Mouse (Mus musculus) midbrain, embryonic 14.5 days (tissue): ENCODE measurements around the gene 1700010I14Rik. TPM values are rescaled to one million over a fixed set of nuclear protein-coding genes. Genes with fewer than 3 reads are reported as not detected.

Experiments used
- ATAC-seq: fragments of 200-750 bp; cut with Nextera tagmentation; 2 replicates; pipeline ENCODE4 v1.8.0; 2017; ENCODE audit warnings: moderate number of reproducible peaks, moderate library complexity; ENCODE audit not compliant: low FRiP score, low TSS enrichment
- DNase-seq: peaks from one replicate; pipeline ENCODE4 v3.0.0-alpha.2; 2015
- H3K27ac ChIP-seq: fragments of 300-500 bp; sonication (generic); replicated peaks from 2 replicates; pipeline ENCODE4 v1.5.1; 2014; ENCODE audit warnings: mild to moderate bottlenecking, low read depth, low read length, moderate library complexity
- H3K27me3 ChIP-seq: fragments of 300-500 bp; sonication (generic); 2 replicates; pipeline ENCODE4 v1.6.1; 2014; ENCODE audit warnings: low read length, control low read depth, mixed read lengths; ENCODE audit not compliant: control insufficient read depth, insufficient read depth
- H3K36me3 ChIP-seq: fragments of 300-500 bp; sonication (generic); 2 replicates; pipeline ENCODE4 v1.6.1; 2014; ENCODE audit warnings: low read length, control low read depth; ENCODE audit not compliant: control insufficient read depth, insufficient read depth
- H3K4me1 ChIP-seq: fragments of 300-500 bp; sonication (generic); 2 replicates; pipeline ENCODE4 v1.6.1; 2014; ENCODE audit warnings: mild to moderate bottlenecking, antibody characterized with exemption, low read length, control low read depth; ENCODE audit not compliant: control insufficient read depth, insufficient read depth
- H3K4me2 ChIP-seq: fragments of 300-500 bp; sonication (generic); 2 replicates; pipeline ENCODE4 v1.6.1; 2014; ENCODE audit warnings: mild to moderate bottlenecking, low read length, moderate library complexity
- H3K4me3 ChIP-seq: fragments of 300-500 bp; sonication (generic); replicated peaks from 2 replicates; pipeline ENCODE4 v1.5.1; 2014; ENCODE audit warnings: low read depth, low read length
- H3K9ac ChIP-seq: fragments of 300-500 bp; sonication (generic); replicated peaks from 2 replicates; pipeline ENCODE4 v1.6.1; 2014; ENCODE audit warnings: mild to moderate bottlenecking, low read length, moderate library complexity
- H3K9me3 ChIP-seq: fragments of 300-500 bp; sonication (generic); 2 replicates; pipeline ENCODE4 v1.6.1; 2016; ENCODE audit warnings: low read length, control low read depth, mixed read lengths; ENCODE audit not compliant: control insufficient read depth
- WGBS: fragments of 180-500 bp; shearing (Covaris S2); extraction: QIAGEN DNeasy Blood & Tissue Kit; methylation state at CpG from one replicate; pipeline ENCODE4 v1.1.7; 2014; 5-methylcytosine and 5-hydroxymethylcytosine counted together
- polyA plus RNA-seq: library from polyadenylated mRNA; unstranded; fragments of >200 nt; fragmentation: Nextera tagmentation; extraction: Ambion mirVana; gene quantifications from 2 replicates; pipeline ENCODE4 v1.2.1, GENCODE M21; 2014

The 1700010I14Rik gene
- polyA plus RNA-seq, 1 experiment from 2014 or later: 2.7 TPM

GRCm38 (mm10) chr17:8987369-8987768 lies 764 bp upstream of the 1700010I14Rik start:
- H3K27ac ChIP-seq: no peak overlapping the region
- no peak overlapping the region for H3K4me2 ChIP-seq
- DNase-seq: no peak
- ATAC-seq: no peak
- no peaks in the 10 kb centered on the region for H3K27me3 ChIP-seq
- H3K9ac ChIP-seq: no peak overlapping the region
- peaks cover 18% of the 10 kb centered on the region for H3K36me3 ChIP-seq
- no peaks in the 10 kb centered on the region for H3K9me3 ChIP-seq
- peaks cover 10% of the 10 kb centered on the region for H3K4me1 ChIP-seq
- WGBS: 83% methylated on average over 5 of the region's 5 CpGs
- H3K4me3 ChIP-seq: no peak overlapping the region

- Histone ChIP-seq H3K36me3 (peaks cover 18% of the 10 kb centered on the region), H3K27me3 (no peaks in the 10 kb centered on the region), H3K27ac (no peak overlapping the region), H3K9me3 (no peaks in the 10 kb centered on the region), H3K4me1 (peaks cover 10% of the 10 kb centered on the region), H3K4me3 (no peak overlapping the region), H3K9ac (no peak overlapping the region), H3K4me2 (no peak overlapping the region)
- WGBS: 25% methylated on average over 8 of the region's 8 CpGs
- ATAC-seq (peak; percentile 24; the same call in 1 of the 2 replicates), DNase-seq (peak; percentile 66)
Measured at GRCm38 (mm10) chr17:8991160-8991559, 3.0 kb downstream of the 1700010I14Rik start.

- ATAC-seq: no peak
- WGBS: 86% methylated on average over 1 of the region's 1 CpGs
- Histone ChIP-seq H3K27ac (no peak overlapping the region), H3K9ac (no peak overlapping the region), H3K4me1 (no peaks in the 10 kb centered on the region), H3K9me3 (0 out of 2 replicates have a peak, but pooled peaks cover 3% of the 10 kb centered on the region), H3K36me3 (peaks cover 18% of the 10 kb centered on the region), H3K4me3 (no peak overlapping the region), H3K27me3 (no peaks in the 10 kb centered on the region), H3K4me2 (no peak overlapping the region)
- DNase-seq: no peak
Measured at GRCm38 (mm10) chr17:8995344-8995743, 7.2 kb downstream of the 1700010I14Rik start.

- no peak for ATAC-seq
- 79% methylated on average over 4 of the region's 4 CpGs for WGBS
- 0 out of 2 replicates have a peak, but pooled peaks cover 5% of the 10 kb centered on the region for H3K9me3 ChIP-seq
Measured at GRCm38 (mm10) chr17:9002438-9002837, 14.3 kb downstream of the 1700010I14Rik start.

GRCm38 (mm10) chr17:9004516-9004915 lies 16.4 kb downstream of the 1700010I14Rik start:
- whole genome bisulfite sequencing: 85% methylated on average over 4 of the region's 4 CpGs
- ATAC-seq: no peak
- Histone ChIP-seq H3K9ac (no peak overlapping the region), H3K4me3 (no peak overlapping the region), H3K4me2 (no peak overlapping the region), H3K27ac (no peak overlapping the region), H3K36me3 (no peaks in the 10 kb centered on the region), H3K4me1 (no peaks in the 10 kb centered on the region), H3K27me3 (no peaks in the 10 kb centered on the region), H3K9me3 (0 out of 2 replicates have a peak, but pooled peaks cover 5% of the 10 kb centered on the region)
- no peak for DNase-seq

More at GRCm38 (mm10) chr17:9002438-9002837, 14.3 kb downstream of the 1700010I14Rik start:
- Histone ChIP-seq H3K4me3 (no peak overlapping the region), H3K27ac (no peak overlapping the region), H3K9ac (no peak overlapping the region), H3K36me3 (no peaks in the 10 kb centered on the region), H3K4me1 (no peaks in the 10 kb centered on the region), H3K4me2 (no peak overlapping the region), H3K27me3 (no peaks in the 10 kb centered on the region)
- DNase-seq: no peak

GRCm38 (mm10) chr17:9023198-9023942 lies 35.2 kb downstream of the 1700010I14Rik start:
- DNase-seq (peak; percentile 85), ATAC-seq (peak; percentile 40; the same call in 1 of the 2 replicates)
- Histone ChIP-seq H3K27me3 (no peaks in the 10 kb centered on the region), H3K9ac (peak overlapping the region; percentile 36; the same call in 1 of the 2 replicates), H3K27ac (peak overlapping the region; percentile 77), H3K4me3 (no peak overlapping the region), H3K36me3 (no peaks in the 10 kb centered on the region), H3K4me2 (peak overlapping the region; percentile 33), H3K4me1 (peaks cover 10% of the 10 kb centered on the region), H3K9me3 (no peaks in the 10 kb centered on the region)
- WGBS: 21% methylated on average over 14 of the region's 14 CpGs

GRCm38 (mm10) chr17:9030181-9030580 lies 42.0 kb downstream of the 1700010I14Rik start:
- no peak overlapping the region for H3K27ac ChIP-seq
- peaks cover 9% of the 10 kb centered on the region for H3K4me1 ChIP-seq
- peak; percentile 34 for DNase-seq
- H3K27me3 ChIP-seq: no peaks in the 10 kb centered on the region
- no peak overlapping the region for H3K4me3 ChIP-seq
- no peak overlapping the region for H3K9ac ChIP-seq
- no peak for ATAC-seq
- H3K9me3 ChIP-seq: no peaks in the 10 kb centered on the region
- no peaks in the 10 kb centered on the region for H3K36me3 ChIP-seq
- no peak overlapping the region for H3K4me2 ChIP-seq
- WGBS: 65% methylated on average over 5 of the region's 5 CpGs

- 13% methylated on average over 24 of the region's 24 CpGs for WGBS
- no peaks in the 10 kb centered on the region for H3K9me3 ChIP-seq
- H3K4me2 ChIP-seq: peak overlapping the region; percentile 42
- H3K4me3 ChIP-seq: no peak overlapping the region
- peak overlapping the region; percentile 46 for H3K27ac ChIP-seq
- peaks cover 9% of the 10 kb centered on the region for H3K4me1 ChIP-seq
- H3K9ac ChIP-seq: peak overlapping the region; percentile 16; the same call in 1 of the 2 replicates
- no peaks in the 10 kb centered on the region for H3K27me3 ChIP-seq
- peak; percentile 95 for DNase-seq
- peak; percentile 55; the same call in 1 of the 2 replicates for ATAC-seq
- no peaks in the 10 kb centered on the region for H3K36me3 ChIP-seq
Measured at GRCm38 (mm10) chr17:9031241-9032141, 43.4 kb downstream of the 1700010I14Rik start.
